Mouse (Mus musculus): ENCODE results near the gene Ccdc149.

DNA sequence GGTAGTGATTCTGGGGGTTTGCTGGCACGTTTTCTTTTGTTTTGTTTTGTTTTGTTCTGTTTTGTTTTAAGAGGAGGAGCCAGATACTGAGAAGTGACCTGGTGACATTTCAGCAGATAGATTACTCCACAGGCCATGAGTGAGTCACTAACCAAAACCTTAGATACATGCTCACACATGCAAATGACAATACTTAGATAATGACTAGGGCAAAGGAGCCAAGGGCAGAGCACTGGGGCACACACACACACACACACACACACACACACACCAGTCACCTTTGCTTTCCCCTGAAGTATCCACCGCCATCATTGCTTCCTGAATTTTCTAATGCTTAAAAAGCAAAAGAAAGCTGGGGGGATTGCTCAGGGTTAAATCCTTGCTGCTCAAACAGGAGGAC lies 54.8 kb downstream of the Ccdc149 start:
- no peak for TF ChIP-seq CTCF (IDR thresholded peaks at IDR 0.05; ENCODE audit: borderline replicate concordance, extremely low read depth, insufficient read depth, insufficient read length)
- TF ChIP-seq POLR2A (IDR thresholded peaks at IDR 0.05; ENCODE audit: borderline replicate concordance, extremely low read depth, insufficient read depth, insufficient read length, poor library complexity, severe bottlenecking), result no peak
